In the genomic region with DNA sequence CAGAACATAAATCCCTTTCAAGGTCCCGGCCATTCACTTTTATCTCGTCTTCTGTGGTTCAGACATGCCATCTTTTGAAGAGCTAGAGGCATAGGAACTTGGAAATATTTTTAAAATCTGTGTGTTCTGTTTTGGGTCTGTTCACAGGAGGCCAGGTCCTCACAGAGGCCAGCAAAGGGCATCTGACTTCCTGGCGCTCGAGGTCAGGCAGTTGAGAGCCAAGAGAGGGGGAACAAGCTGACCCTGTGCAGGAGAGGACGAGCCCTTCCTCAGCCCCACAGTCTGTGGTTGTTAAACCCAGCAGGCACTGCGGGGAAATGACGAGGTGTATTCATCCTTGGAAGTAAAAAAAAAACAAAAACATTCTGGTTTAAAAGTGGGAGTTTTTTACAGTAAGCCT, we compare ENCODE assay signal across 10 mouse cellular contexts.
"Had no signal": no experiment of that assay in that cellular context is flagged by ENCODE, and none has a peak within 500 bp of the region (broad histone marks: within the 10 kb centered on the region; RNA-seq: fewer than 3 reads in every experiment).

No protein-coding gene starts in this region.

- DNase-seq: lung, adult 18-20 months; lung, embryonic 14.5 days; lung, postnatal 10 days; lung, postnatal 4 days; midbrain, embryonic 14.5 days; retina, postnatal 1 day; right cerebral cortex, adult 18-20 months; thymus, adult 18-20 months; thymus, postnatal 14 days; thymus, postnatal 36 days had no signal
